Mouse (Mus musculus) ES-E14 (cell line): Measurements from ENCODE around the gene Apod.

Source experiments
- CHD2 ChIP-seq: IDR thresholded peaks from 2 replicates; pipeline ENCODE4 v1.6.1; 2014; ENCODE audit warnings: mild to moderate bottlenecking, low read depth, low read length, inconsistent platforms
- MAFK ChIP-seq: IDR thresholded peaks from 2 replicates; pipeline ENCODE4 v1.6.1; 2014; ENCODE audit warnings: mild to moderate bottlenecking, low read depth, low read length, inconsistent platforms; ENCODE audit not compliant: insufficient read depth
- ZC3H11A ChIP-seq: IDR thresholded peaks from 2 replicates; pipeline ENCODE4 v1.6.1; 2012; ENCODE audit warnings: low read depth, mild to moderate bottlenecking, inconsistent platforms, low read length, borderline replicate concordance

DNA sequence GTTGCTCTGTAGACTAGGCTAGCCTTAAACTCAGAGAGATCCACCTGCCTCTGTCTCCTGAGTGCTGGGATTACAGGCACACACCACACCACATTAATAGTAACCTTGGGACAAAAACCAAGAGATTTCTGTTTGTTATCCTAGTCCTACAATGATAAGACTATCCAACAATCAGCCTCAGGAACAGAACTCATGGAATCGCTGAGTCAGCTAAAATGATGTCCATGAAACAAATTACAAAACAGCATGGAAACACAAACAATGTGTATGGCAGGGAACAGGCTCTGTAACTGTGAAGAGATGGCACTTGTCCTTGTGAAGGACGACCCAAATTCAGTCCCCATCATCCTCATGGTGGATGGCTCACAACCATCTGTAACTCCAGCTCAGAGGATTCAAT, 47.9 kb downstream of the Apod start:
- TF ChIP-seq MAFK (peak; percentile 100), ZC3H11A (no peak), CHD2 (no peak)
